Mouse (Mus musculus) ES-Bruce4 (cell line): ENCODE data around the gene Mpdz.

ENCODE experiments used
- CTCF ChIP-seq: IDR thresholded peaks from one replicate; pipeline ENCODE4 v1.8.1; 2011; ENCODE audit warnings: low read depth, low read length
- EP300 ChIP-seq: IDR thresholded peaks from 2 replicates; pipeline ENCODE4 v1.6.1; 2011; ENCODE audit warnings: low read depth, low read length; ENCODE audit not compliant: insufficient read depth
- POLR2A ChIP-seq: IDR thresholded peaks from one replicate; pipeline ENCODE4 v1.8.1; 2011; ENCODE audit warnings: low read length; ENCODE audit not compliant: insufficient read depth

DNA sequence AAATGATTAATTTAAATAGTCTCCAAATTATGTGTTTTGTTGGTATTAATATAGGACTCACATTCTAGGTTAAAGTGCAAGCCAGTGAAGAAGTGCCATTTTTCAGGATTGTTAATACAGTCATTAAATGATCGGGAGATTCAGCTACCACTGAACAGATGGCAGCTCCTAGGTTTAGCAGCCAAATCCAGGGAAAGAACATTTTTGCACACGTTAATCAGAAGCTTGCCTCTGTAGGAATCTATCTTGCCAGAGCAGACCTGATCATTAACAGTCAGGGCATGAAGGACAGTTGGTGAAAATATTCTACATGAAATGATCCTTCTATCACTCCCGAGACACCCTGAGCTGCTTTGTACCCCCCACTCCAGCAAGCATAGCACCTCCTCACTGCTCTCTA, 120.4 kb downstream of the Mpdz start:
- TF ChIP-seq CTCF = no peak
- no peak for TF ChIP-seq POLR2A
- no peak for TF ChIP-seq EP300
